Mouse (Mus musculus): Measurements from ENCODE around the gene Akap12.

GRCm38 (mm10) chr10:4391851-4392250 lies 125.7 kb downstream of the Akap12 start:
- TF ChIP-seq TAL1 (IDR thresholded peaks at IDR 0.05; ENCODE audit: low read length) (no peak), GATA1 (IDR thresholded peaks at IDR 0.05; ENCODE audit: low read length) (no peak)

All from erythroblast, embryonic 14.5 days (primary cell).